Comparison of ENCODE assay signal across 8 mouse cellular contexts in the genomic region with DNA sequence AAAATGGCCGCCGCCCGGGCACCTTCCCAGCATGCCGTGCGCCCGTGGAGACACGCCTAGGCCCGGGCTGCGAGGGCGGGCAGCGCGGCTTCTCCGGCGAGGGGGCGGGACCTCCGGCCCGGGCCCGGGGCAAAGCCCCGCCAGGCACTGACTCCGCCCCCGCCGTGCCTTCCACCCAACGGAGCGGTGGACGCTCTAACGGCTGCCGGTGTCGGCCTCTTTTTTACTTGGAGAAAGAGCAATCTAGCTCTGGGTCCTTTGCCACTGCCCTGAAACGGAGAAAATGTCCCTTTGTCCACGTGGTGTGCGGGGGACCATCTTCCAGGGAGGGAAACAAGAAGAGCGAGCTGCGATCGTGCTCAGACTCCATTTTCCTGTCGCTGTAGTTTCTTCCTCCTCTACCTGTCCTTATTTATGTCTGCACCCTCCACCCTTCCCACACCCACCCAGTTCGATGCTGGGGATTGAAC. TPM values are rescaled to one million over a fixed set of nuclear protein-coding genes. Genes with fewer than 3 reads are reported as not detected.
DNase-seq lines count a peak whose midpoint lies in the region; ATAC-seq and TF ChIP-seq lines count a peak whose summit lies in the region.

TSS of gene Luc7l3 (minus strand) at position 58 of the 470 bp plus-strand sequence.

- no peaks in the 10 kb centered on the region for H3K36me3 ChIP-seq in hindbrain, postnatal 0 days (ENCODE audit: insufficient read depth, low read length)

- peak within 1 kb of the TSS; percentile 99 for H3K9ac ChIP-seq in hindbrain, postnatal 0 days (replicated peaks; ENCODE audit: low read length)

- TF ChIP-seq CTCF in hindbrain, postnatal 0 days (IDR thresholded peaks at IDR 0.05; ENCODE audit: low read depth) = no peak

- ATAC-seq in activated CD4-positive, CD25-positive, alpha-beta regulatory T cell, adult 4 months = peak; percentile 93
- peak; percentile 89 for ATAC-seq in common myeloid progenitor, adult 5-6 weeks (replicated peaks; ENCODE audit: low read depth, poor library complexity, severe bottlenecking)
- peak; percentile 97 for ATAC-seq in hindbrain, postnatal 0 days
- ATAC-seq in megakaryocyte, adult 5-6 weeks (ENCODE audit: poor library complexity, severe bottlenecking) = peak; percentile 95

- H3K4me2 ChIP-seq in hindbrain, postnatal 0 days (ENCODE audit: low read depth, low read length) = peak within 1 kb of the TSS; percentile 87

- H3K27ac ChIP-seq in hindbrain, postnatal 0 days = peak within 1 kb of the TSS; percentile 99

- H3K4me1 ChIP-seq in hindbrain, postnatal 0 days (ENCODE audit: insufficient read depth, low read length) = peaks cover 14% of the 10 kb centered on the region

- peak within 1 kb of the TSS; percentile 86 for H3K4me3 ChIP-seq in hindbrain, postnatal 0 days (ENCODE audit: low read length)

- under 1% methylated on average over 36 of the region's 36 CpGs for WGBS in hindbrain, postnatal 0 days

- no peaks in the 10 kb centered on the region for H3K9me3 ChIP-seq in hindbrain, postnatal 0 days (ENCODE audit: low read length)

- DNase-seq in gastrocnemius, adult 8-10 months (ENCODE audit: low spot score in 2 of 2) = peak; percentile 92
- peak; percentile 97 for DNase-seq in hindbrain, postnatal 0 days (ENCODE audit: low spot score)
- peak; percentile 91 to 93 for DNase-seq in left cerebral cortex, adult 8-10 months (ENCODE audit: low spot score in 2 of 2)
- peak; percentile 96 for DNase-seq in right cerebral cortex, adult 18-20 months
- peak; percentile 97 for DNase-seq in urinary bladder, adult 2 months (ENCODE audit: low spot score)

- no peaks in the 10 kb centered on the region for H3K27me3 ChIP-seq in hindbrain, postnatal 0 days (ENCODE audit: insufficient read depth, low read length)

RNA-seq across cellular contexts. Expression of gene Luc7l3, which starts in this region (rescaled TPM):
- 100 to 1,000 TPM; 144 to 155 TPM for polyA plus RNA-seq in activated CD4-positive, CD25-positive, alpha-beta regulatory T cell, adult 4 months (2017; shearing (Covaris generic))
- 345 and 486 TPM in 2 replicates for total RNA-seq in common myeloid progenitor, adult 5-6 weeks (2017)
- 10 to 100 TPM; 21.7 to 37.7 (median 28.2) TPM for total RNA-seq in gastrocnemius, adult 8-10 months (2022)
- total RNA-seq in hindbrain, postnatal 0 days (2014; rRNA removed) = 36.8 and 44.3 TPM in 2 replicates
- 101 and 115 TPM in 2 replicates for polyA plus RNA-seq in hindbrain, postnatal 0 days (2015; fragmentation: Nextera tagmentation; extraction: Ambion mirVana)
- 100 to 1,000 TPM in 2 of 4 experiments, 10 to 100 TPM in 2; 83.7 to 111 (median 97.4) TPM for total RNA-seq in left cerebral cortex, adult 8-10 months (2022)
- 115 and 130 TPM in 2 replicates for total RNA-seq in megakaryocyte, adult 5-6 weeks (2015)
- total RNA-seq in megakaryocyte, adult 5-6 weeks (2017) = 283 and 293 TPM in 2 replicates
- polyA plus RNA-seq in urinary bladder, adult 2 months (2012; rRNA removed) = 84.6 and 102 TPM in 2 replicates

Comparison
In these comparisons a context has a peak if more than half of its experiments do, and no peak if none do; other contexts are left out.
1. Peak in every context shown above with its lines: DNase-seq, ATAC-seq, H3K4me3 ChIP-seq and H3K27ac ChIP-seq.